Mouse (Mus musculus) small intestine, adult 2 months (tissue): Measurements from ENCODE around the gene Nfatc2ip. TPM values are rescaled to one million over a fixed set of nuclear protein-coding genes. Genes with fewer than 3 reads are reported as not detected.

Experiments
- H3K27ac ChIP-seq: fragments of 200-500 bp; 2 replicates; pipeline ENCODE4 v1.5.1; 2012; ENCODE audit warnings: low read depth, low read length, control low read depth, inconsistent platforms; ENCODE audit not compliant: insufficient read depth
- H3K27me3 ChIP-seq: fragments of 200-500 bp; 2 replicates; pipeline ENCODE4 v1.6.1; 2012; ENCODE audit warnings: mild to moderate bottlenecking, moderate library complexity, low read length, inconsistent platforms; ENCODE audit not compliant: control insufficient read depth, insufficient read depth
- H3K36me3 ChIP-seq: fragments of 200-500 bp; 2 replicates; pipeline ENCODE4 v1.6.1; 2012; ENCODE audit warnings: mild to moderate bottlenecking, low read length, control low read depth, inconsistent platforms; ENCODE audit not compliant: control insufficient read depth, insufficient read depth
- H3K4me1 ChIP-seq: fragments of 200-500 bp; 2 replicates; pipeline ENCODE4 v1.6.1; 2012; ENCODE audit warnings: low read length, inconsistent platforms, mixed read lengths; ENCODE audit not compliant: control insufficient read depth, insufficient read depth, insufficient read length
- H3K4me3 ChIP-seq: fragments of 200-500 bp; 2 replicates; pipeline ENCODE4 v1.5.1; 2012; ENCODE audit warnings: low read depth, mild to moderate bottlenecking, control low read depth, inconsistent platforms, low read length, moderate library complexity
- CTCF ChIP-seq: fragments of 200-500 bp; IDR thresholded peaks from 2 replicates; pipeline ENCODE4 v1.5.1; 2012; ENCODE audit warnings: low read depth, mild to moderate bottlenecking, control low read depth, inconsistent platforms, low read length, moderate library complexity, mixed read lengths; ENCODE audit not compliant: insufficient replicate concordance, insufficient read length; ENCODE audit errors: extremely low read depth
- POLR2A ChIP-seq: fragments of 200-500 bp; IDR thresholded peaks from 2 replicates; pipeline ENCODE4 v1.6.1; 2012; ENCODE audit warnings: low read depth, mild to moderate bottlenecking, control low read depth, inconsistent platforms, low read length, moderate library complexity
- WGBS: fragments of 180-500 bp; shearing (Covaris S2); methylation state at CpG from one replicate; pipeline ENCODE4 v1.1.7; 2018; 5-methylcytosine and 5-hydroxymethylcytosine counted together
- polyA plus RNA-seq: library from polyadenylated mRNA; depleted of rRNA; stranded (reverse); fragments of >200 nt; gene quantifications from 2 replicates; pipeline ENCODE4 v1.2.3, GENCODE M21; 2012

Nfatc2ip gene
- polyA plus RNA-seq, 1 experiment, result 5.2 TPM

DNA sequence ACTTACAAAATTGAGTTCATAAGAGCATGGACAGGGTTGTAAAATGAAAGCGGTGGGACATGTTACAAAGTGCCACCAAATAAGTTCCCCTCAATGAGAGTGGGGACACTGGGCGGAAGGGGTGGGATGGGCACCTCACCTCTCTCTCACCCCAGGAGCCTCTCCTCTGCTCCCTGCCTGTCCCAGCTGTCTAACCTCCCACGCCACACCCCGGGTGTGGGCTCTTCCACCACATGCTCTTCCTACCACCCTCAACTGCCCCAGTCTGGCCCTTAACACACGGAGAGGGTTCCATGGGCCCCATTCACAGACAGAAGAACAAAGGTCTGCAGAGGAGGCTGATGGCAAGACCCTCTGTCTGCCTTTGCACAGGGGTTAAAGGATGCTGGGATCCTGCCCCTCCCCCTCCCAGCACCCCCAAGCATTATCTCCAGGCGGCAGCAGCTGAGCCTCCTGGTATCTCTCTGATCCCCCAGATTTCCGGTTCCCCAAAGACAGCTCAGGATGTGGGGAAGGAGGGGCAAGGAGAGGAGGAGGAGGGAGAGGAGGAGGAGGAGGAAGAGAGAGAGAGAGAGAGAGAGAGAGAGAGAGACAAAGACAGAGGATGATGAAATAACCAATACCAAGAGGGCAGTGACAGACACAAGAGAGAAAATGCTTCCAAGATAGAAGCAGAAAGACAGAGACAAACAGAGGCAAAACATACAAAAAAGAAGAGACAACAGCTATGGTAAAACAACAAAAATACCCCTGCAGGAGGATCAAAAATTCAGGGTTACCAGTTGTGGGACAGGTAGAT, 39.5 kb downstream of the Nfatc2ip start:
- Histone ChIP-seq H3K27ac (no peak overlapping the region), H3K4me3 (no peak overlapping the region), H3K27me3 (no peaks in the 10 kb centered on the region; the same call in 1 of the 2 replicates), H3K4me1 (0 out of 2 replicates have a peak, but pooled peaks cover 3% of the 10 kb centered on the region), H3K36me3 (no peaks in the 10 kb centered on the region)
- TF ChIP-seq POLR2A (no peak), CTCF (no peak)
- WGBS, result 29% methylated on average over 7 of the region's 7 CpGs

DNA sequence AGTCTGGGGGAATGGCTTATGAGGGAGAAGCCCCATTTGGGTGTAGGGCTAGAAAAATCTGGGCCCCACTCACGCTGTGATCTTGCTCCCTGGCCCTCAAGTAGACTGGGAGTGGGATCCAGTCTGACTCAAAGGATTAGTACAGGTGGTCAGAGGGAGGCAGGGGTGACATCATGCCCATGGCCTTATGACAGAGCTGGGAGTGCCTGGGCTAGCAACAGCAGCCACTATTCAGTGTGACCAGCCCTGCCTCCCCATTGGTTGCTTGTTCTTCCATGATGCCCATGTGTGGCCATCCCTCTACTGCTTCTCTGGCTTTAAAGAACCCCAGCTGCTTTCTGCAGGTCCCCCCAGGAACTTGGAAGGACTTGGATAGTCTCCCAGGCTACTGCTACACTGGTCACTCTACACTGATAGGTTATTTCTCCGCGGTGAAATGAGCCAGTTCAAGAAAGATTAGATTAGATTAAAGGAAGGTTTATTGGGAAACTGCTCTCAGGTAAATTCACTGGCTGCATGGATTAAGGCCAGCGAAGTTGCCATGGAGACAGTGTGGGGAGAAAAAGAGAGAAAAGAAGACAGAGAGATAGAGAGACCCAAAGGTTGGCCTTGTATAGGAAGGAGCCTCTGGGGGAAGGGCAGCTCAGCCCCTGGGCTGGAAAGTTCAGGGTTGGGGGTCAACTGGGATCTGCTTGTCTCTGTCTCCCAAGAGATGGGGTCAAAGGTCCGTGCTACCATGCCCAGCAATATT, 40.5 kb downstream of the Nfatc2ip start:
- 32% methylated on average over 5 of the region's 5 CpGs for WGBS
- H3K27me3 ChIP-seq, result no peaks in the 10 kb centered on the region; the same call in 1 of the 2 replicates
- H3K4me1 ChIP-seq, result 0 out of 2 replicates have a peak, but pooled peaks cover 3% of the 10 kb centered on the region
- no peak for TF ChIP-seq POLR2A
- TF ChIP-seq CTCF, result no peak
- no peak overlapping the region for H3K27ac ChIP-seq
- H3K4me3 ChIP-seq, result no peak overlapping the region
- no peaks in the 10 kb centered on the region for H3K36me3 ChIP-seq

DNA sequence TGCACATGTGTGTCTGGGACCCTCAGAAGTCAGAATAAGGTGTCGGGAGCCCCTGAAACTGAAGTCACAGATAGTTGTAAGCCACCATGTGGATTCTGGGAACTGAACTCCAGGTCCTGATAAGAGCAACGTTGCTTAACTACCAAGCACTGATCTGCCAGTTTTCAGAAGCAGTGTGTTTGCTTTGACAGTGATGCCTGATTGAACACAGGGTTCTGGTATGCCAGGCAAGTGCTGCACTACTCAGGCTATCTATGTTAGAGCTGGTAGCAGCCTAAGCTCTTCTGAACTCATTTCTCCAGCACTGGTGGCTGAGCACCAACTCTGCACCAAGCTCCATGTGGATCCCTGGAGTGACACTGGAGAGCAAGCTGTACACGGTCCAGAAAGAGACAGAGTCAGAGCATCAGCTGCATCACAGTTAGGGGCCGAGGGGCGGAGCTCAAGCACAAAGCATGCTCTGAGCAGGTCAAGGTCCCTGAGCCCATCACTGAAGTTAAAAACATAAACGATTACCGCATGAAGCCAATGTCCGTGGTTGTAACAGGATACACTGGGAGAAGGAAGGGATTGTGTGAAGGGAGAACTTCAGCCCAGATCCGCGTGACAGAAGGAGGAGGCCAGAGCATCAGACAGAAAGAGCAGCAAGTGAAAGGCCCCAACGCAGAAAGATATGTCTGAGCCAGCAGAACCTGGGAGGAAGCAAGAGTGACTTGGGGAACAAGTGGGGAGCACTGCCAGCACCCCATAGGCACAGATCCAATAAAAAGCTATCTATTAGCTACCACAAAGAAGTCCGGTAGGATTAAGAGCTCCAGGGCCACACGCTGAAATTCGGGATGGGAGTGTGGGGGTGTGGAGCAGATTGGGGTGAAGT, 41.6 kb downstream of the Nfatc2ip start:
- Histone ChIP-seq H3K36me3 (no peaks in the 10 kb centered on the region), H3K27ac (no peak overlapping the region), H3K4me1 (0 out of 2 replicates have a peak, but pooled peaks cover 3% of the 10 kb centered on the region), H3K27me3 (no peaks in the 10 kb centered on the region; the same call in 1 of the 2 replicates), H3K4me3 (no peak overlapping the region)
- WGBS, result 34% methylated on average over 14 of the region's 14 CpGs
- TF ChIP-seq POLR2A, result no peak
- no peak for TF ChIP-seq CTCF

DNA sequence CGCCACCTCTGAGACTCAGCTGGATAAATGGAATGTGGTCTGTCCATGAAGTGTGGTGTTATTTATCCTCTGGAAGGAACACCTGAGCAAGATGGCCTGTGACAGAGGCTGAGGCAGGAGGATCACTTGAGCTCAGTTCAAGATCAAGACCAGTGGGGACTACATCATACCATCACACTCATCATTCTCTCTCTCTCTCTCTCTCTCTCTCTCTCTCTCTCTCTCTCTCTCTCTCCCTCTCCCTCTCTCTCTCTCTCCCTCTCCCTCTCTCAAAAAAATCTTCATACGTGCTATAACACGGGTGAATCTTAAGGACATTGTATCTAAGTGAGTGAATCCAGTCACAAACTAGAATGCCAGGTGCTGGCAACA, 42.6 kb downstream of the Nfatc2ip start:
- Histone ChIP-seq H3K4me1 (0 out of 2 replicates have a peak, but pooled peaks cover 3% of the 10 kb centered on the region), H3K27me3 (no peaks in the 10 kb centered on the region; the same call in 1 of the 2 replicates), H3K36me3 (no peaks in the 10 kb centered on the region), H3K4me3 (no peak overlapping the region), H3K27ac (no peak overlapping the region)
- 82% methylated on average over 3 of the region's 3 CpGs for WGBS
- TF ChIP-seq CTCF (no peak), POLR2A (no peak)

DNA sequence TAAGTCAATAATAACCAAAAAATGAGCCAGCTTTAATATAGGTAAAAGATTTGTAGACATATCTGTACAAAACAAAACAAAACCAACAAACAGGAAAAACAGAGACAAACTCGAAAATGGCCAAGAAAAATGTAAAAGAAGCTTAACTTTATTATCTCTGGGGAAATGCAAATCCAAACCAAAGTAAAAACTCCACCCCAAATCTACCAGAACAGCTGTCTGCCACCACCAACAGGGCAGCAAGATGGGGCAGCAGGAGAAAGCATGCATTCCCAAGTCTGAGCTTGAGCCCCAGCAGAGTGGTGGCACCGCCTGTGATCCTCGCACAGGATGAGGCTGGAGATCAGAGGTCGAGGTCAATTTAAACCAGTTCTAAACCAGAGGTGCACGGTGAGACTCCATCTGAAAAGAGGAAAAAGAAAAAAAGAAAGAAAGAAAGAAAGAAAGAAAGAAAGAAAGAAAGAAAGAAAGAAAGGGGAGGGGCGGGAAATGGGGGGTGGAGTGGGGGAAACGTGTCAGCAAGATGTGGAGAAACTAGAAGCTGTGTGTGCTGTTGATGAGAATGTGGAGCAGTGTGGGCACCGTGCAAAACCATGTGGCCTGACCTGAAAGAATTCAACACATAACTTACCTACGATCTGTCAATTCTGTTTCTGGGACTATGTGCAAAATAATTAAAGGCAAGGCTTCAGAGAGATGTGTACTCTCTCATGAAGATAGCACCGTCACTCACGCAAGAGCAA, 43.1 kb downstream of the Nfatc2ip start:
- Histone ChIP-seq H3K4me3 (no peak overlapping the region), H3K27me3 (no peaks in the 10 kb centered on the region), H3K27ac (no peak overlapping the region), H3K4me1 (0 out of 2 replicates have a peak, but pooled peaks cover 3% of the 10 kb centered on the region), H3K36me3 (no peaks in the 10 kb centered on the region)
- TF ChIP-seq CTCF (no peak), POLR2A (no peak)
- WGBS, result 52% methylated on average over 11 of the region's 11 CpGs

GRCm38 (mm10) chr7:126351419-126351951, 45.1 kb downstream of the Nfatc2ip start:
- Histone ChIP-seq H3K4me3 (no peak overlapping the region), H3K27ac (no peak overlapping the region), H3K36me3 (no peaks in the 10 kb centered on the region), H3K4me1 (no peaks in the 10 kb centered on the region), H3K27me3 (no peaks in the 10 kb centered on the region)
- whole genome bisulfite sequencing, result 45% methylated on average over 10 of the region's 10 CpGs
- no peak for TF ChIP-seq CTCF
- TF ChIP-seq POLR2A, result no peak
